Mouse (Mus musculus): ENCODE data around the gene Ncan.

The Ncan gene
- long read RNA-seq, experiment 1, result 0 reads
- long read RNA-seq, experiment 2, result 0 reads

GRCm38 (mm10) chr8:70120667-70121066 lies at the start of gene Ncan:
TSS of gene Ncan (minus strand) at chr8:70120873.
- intact Hi-C loops (cut with DNase I), result no loop called here

GRCm38 (mm10) chr8:70170116-70170515 lies 49.4 kb upstream of the Ncan start:
- intact Hi-C loops (cut with DNase I), result no loop called here

GRCm38 (mm10) chr8:70166504-70167110 lies 45.9 kb upstream of the Ncan start:
- intact Hi-C loops (cut with DNase I), result loop anchor here (5.0 kb wide), 2 partner anchors 59 to 294 kb away; no protein-coding TSS in a partner anchor

GRCm38 (mm10) chr8:70163316-70163715 lies 42.6 kb upstream of the Ncan start:
- intact Hi-C loops (cut with DNase I), result no loop called here

GRCm38 (mm10) chr8:70160015-70160414 lies 39.3 kb upstream of the Ncan start:
- intact Hi-C loops (cut with DNase I), result no loop called here

GRCm38 (mm10) chr8:70159211-70159610 lies 38.5 kb upstream of the Ncan start:
- intact Hi-C loops (cut with DNase I), result no loop called here

- intact Hi-C loops (cut with DNase I), result no loop called here
Observed at GRCm38 (mm10) chr8:70158069-70158853, 37.6 kb upstream of the Ncan start.

- intact Hi-C loops (cut with DNase I), result no loop called here
Observed at GRCm38 (mm10) chr8:70157240-70157800, 36.6 kb upstream of the Ncan start.

GRCm38 (mm10) chr8:70152537-70153257 lies 32.0 kb upstream of the Ncan start:
- intact Hi-C loops (cut with DNase I), result no loop called here

- intact Hi-C loops (cut with DNase I), result no loop called here
Observed at GRCm38 (mm10) chr8:70150158-70150557, 29.5 kb upstream of the Ncan start.

GRCm38 (mm10) chr8:70147678-70148607 lies 27.3 kb upstream of the Ncan start:
- intact Hi-C loops (cut with DNase I), result no loop called here

- intact Hi-C loops (cut with DNase I), result no loop called here
Observed at GRCm38 (mm10) chr8:70139981-70140380, 19.3 kb upstream of the Ncan start.

GRCm38 (mm10) chr8:70139026-70139857 lies 18.6 kb upstream of the Ncan start, which contains the start of the genes Rfxank, Borcs8 and Mef2b:
TSS of gene Rfxank (minus strand) at chr8:70139154.
TSS of gene Borcs8 (plus strand) at chr8:70139499.
TSS of gene Mef2b (plus strand) at chr8:70139711.
- intact Hi-C loops (cut with DNase I), result no loop called here

GRCm38 (mm10) chr8:70137890-70138289 lies 17.2 kb upstream of the Ncan start:
- intact Hi-C loops (cut with DNase I), result no loop called here

- intact Hi-C loops (cut with DNase I), result no loop called here
Observed at GRCm38 (mm10) chr8:70136591-70136990, 15.9 kb upstream of the Ncan start.

- intact Hi-C loops (cut with DNase I), result no loop called here
Observed at GRCm38 (mm10) chr8:70134931-70135330, 14.3 kb upstream of the Ncan start.

- intact Hi-C loops (cut with DNase I), result no loop called here
Observed at GRCm38 (mm10) chr8:70134086-70134485, 13.4 kb upstream of the Ncan start.

GRCm38 (mm10) chr8:70131166-70131883 lies 10.7 kb upstream of the Ncan start, which contains the start of gene Nr2c2ap:
TSS of gene Nr2c2ap (plus strand) at chr8:70131333.
- intact Hi-C loops (cut with DNase I), result no loop called here

GRCm38 (mm10) chr8:70130066-70130465 lies 9.4 kb upstream of the Ncan start:
- intact Hi-C loops (cut with DNase I), result no loop called here
